Mouse (Mus musculus): ENCODE data around the gene Adcy1.
"Not testable (repeated sequence)": the region's sequence is repeated elsewhere in the genome, so short reads cannot be mapped to it uniquely, and the experiment has no call there.

The Adcy1 gene

DNA sequence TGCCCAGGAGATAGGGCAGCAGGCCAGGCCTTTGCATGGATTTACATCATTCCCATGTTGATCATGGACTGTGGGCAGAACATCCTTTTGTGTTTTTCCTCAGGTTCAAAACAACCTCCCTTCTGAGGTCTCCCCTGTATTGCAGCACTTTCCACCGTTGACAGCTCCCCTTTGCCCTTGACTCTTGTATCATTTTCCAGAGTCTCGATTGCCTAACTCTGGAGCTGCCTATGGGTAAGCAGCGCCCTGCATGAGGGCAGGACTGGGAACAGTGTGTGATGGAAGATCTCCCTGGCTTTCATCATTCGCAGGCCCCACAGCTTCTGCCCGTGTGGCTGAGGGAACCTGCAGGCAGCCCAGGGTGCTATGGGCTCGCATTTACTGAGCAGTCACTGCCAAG is 129.4 kb downstream of the Adcy1 start:
- no peak for DNase-seq

- DNase-seq = no peak
Measured at GRCm38 (mm10) chr11:7193134-7193533, 129.8 kb downstream of the Adcy1 start.

DNA sequence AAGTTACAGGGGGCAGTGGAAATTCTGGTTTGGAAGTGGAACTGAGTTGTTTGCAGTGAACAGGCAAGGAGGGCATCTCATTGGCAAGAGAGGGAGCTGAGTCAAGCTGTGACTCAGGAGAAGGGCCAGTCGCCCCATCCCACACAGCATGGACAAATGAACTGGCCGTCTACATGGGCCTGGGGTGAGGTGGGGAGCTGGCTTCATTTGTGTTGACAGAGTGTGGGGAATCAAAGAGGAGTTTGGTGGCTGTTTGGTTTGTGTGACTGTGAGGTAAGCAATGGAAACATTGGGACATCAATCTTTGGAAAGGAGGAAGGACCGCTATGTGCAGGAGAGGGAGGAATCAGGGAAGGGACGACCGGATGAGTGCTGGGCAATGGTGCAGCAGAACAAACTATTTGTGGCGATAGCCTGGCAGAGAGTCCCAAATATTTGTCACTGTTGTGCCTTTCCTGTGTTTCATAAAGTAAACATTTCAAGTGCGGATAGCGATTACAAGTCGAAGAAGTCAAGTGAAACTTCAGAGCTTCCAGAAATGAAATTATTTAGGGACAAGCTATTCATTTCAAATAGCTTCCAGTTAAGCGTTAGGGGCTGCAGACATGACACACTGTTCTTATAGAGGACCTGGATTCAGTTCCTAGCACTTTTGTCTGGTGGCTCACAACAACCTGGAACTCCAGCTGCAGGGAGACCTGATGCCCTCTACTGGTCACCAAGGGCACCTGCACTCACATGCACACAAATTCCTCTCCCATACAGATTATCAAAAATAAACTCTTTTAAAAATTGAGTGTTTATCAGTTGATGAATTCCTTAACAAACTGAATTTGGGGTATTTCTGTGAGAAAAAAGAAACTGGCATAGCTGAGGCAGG is 131.4 kb downstream of the Adcy1 start:
- no peak for DNase-seq

DNA sequence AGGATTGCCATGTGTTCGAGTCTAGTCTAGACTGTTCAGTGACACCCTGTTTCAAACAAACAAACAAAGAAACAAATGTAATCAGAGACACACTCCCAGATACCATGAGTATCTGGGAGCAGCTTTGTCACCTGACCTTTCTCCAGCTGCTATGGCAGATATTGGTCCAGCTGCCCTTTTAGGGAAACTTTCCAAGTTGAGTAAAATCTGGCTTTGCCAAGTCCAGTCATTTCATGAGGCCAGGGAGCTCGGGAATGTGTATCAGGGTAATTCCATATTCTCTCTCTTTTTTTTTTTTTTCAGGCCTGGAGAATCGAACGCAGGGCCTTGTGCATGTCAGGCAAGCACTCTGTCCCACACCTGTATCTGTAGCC is 132.0 kb downstream of the Adcy1 start:
- no peak for DNase-seq

DNA sequence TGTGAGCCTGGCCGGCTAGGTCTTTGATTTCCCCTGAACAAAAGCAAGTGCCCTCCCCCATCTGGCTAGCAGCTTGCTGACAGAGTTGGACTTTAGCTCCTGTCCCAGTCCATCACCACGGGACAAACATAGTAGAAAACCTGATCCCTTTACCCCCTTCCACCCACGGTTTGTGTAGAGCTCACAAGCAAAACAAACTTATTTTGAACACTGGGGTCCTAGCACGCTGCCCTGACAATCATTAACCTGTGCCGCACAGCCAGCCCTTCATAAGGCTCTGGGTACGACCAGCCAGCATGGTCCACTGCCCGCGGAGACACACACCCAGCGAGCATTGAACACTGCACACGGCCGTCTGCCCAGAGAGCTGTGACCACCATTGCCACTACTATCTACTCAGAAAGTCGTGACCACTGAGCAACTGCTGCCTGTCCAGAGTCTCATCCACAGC is 134.2 kb downstream of the Adcy1 start, which contains the start of gene Igfbp1:
TSS of gene Igfbp1 (plus strand) at position 292 of the 451 bp plus-strand sequence.
- no peak for DNase-seq

DNA sequence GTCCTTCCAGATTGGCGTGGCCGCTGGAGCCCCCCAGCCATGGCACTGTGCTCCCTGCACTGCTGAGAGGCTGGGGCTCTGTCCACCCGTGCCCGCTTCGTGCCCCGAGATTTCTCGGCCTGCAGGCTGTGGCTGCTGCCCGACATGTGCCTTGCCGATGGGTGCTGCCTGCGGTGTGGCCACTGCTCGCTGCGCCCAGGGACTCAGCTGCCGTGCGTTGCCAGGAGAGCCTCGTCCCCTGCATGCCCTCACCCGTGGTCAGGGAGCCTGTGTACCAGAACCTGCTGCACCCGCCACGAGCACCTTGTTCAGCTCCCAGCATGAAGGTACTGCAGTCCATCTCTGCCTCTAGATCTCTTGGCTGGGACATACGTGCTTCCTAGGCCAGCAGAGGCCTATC is 134.7 kb downstream of the Adcy1 start:
- DNase-seq = no peak

GRCm38 (mm10) chr11:7198481-7199256 is 135.4 kb downstream of the Adcy1 start:
- no peak for DNase-seq

- no peak for DNase-seq
Measured at GRCm38 (mm10) chr11:7199736-7200392, 136.6 kb downstream of the Adcy1 start.

- no peak for DNase-seq
Measured at GRCm38 (mm10) chr11:7200393-7200783, 137.1 kb downstream of the Adcy1 start.

- no peak for DNase-seq
Measured at GRCm38 (mm10) chr11:7202206-7202605, 138.9 kb downstream of the Adcy1 start.

DNA sequence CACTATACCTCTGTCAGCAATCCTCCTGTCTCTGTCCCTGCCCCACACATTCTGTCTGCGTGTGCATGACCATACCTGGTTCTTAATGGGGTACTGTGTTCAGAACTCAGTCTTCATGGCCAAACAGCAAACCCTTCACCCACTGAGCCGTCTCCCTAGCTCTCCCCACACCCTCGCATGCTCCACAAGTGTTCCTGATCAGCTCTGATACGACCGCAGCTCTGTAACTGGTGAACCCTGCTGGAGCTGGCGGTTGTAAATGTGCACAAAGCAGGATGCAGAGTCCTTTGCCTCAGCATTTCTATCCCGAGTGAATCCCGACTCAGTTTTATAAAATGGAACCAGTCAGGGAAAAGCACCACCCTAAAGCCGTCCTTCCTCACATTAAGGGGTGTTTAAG is 140.6 kb downstream of the Adcy1 start:
- DNase-seq = no peak

DNA sequence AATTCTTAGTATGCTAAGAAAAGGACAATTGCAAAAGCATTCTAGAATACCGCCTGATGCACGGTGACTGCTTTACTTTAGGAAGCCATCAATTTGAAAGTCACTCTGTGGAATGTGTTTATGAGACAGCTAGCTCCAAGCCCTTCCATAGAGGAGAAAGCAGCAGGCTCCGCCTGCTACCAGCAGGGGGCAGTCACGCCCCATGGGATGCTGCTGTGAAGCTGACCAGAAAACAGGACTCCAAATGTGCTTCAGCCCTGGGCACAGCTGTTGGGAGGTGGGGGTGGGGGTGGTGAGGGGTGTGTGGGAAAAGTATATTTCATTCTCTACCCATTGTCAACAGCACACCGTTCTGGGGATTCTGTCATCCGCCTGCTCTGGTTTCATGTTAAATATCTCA is 147.1 kb downstream of the Adcy1 start:
- no peak for DNase-seq

GRCm38 (mm10) chr11:7211211-7211610 is 147.9 kb downstream of the Adcy1 start:
- no peak for DNase-seq

DNA sequence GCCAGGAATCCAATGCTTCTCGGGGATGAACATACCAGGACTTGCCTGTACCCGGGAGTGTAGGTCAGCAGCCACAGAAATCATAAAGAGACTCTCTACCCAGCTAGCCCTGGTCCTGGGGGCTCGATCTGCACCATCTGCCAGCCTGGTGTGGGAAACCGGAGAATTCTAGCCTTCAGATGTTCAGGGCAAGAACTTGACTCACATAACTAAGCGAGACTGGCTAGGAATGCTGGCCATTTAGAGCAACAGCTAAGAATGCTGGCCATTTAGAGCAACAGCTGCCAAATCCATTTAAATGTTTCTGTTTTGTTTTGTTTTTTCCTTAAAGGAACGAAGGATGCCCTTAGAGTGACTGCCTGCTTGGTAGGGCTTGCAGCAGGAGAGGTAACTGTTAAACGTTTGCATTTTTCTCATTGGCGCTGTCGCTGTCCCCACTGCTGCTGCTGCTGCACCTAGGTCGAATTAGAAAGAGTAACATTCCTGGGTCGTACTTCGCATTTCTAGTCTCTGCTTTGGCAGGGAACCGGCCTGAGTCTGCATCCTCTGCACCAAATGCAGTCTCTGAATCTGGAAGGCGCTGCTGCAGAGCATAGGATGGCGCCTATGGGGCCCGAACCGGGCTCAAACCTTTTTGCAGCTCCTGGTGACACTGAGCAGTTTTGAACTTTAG is 149.0 kb downstream of the Adcy1 start:
- DNase-seq = no peak

DNA sequence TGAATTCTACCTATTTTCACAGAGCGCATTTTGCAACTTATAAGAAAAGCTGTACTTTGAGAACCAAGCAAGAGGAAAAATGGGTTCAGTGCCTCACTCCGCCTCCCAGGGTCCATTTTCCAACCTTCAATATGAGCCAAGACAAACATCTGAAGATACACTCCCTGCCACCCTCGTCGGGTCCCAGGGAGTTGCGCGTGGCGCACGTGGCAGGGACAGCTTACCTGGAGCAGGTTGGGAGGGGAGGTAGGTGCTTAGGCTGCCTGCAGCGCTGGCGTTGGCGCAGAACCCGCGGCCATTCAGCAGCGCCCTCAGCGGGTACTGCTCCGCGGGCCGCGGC is 149.8 kb downstream of the Adcy1 start:
- no peak for DNase-seq

DNA sequence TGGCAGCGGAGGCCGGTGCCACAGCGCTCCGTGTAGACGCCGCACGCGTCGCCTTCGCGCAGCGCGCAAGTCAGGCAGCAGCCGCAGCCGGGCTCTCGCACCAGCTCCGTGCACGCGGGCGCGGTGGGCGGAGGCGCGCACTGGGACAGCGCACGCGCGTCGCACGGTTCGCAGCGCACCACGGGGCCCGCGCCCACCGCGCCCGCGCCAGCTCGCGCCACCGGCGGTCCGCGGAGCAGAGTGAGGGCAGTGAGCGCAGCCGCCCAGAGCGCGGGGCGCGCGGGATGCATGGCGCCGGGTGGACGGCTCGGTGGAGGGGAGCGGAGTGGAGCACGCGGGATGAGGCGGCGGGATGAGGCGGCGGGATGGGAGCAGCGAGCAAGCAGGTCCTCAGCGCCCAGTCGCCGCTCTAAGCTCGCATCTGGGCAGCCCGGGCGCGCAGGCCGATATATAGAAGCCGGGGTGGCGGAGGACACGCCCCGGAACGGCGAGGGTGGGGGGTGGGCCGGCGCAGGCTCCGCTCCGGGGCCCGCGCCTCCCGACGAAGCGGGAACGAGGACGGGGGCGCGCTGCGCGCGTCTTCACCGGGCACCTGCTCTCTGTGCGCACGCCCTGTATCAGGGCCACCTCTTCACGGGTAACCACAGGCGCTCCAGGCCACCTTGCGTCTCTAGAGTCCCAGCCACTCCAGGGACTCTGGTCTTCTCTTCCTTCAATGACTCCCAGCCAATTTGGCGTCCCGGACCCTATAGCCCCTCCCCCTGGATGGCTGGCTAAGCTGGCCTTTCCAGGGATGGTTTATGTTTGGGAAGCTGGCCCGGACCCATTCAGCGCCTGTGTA is 150.4 kb downstream of the Adcy1 start, which contains the start of gene Igfbp3:
TSS of gene Igfbp3 (minus strand) at position 423 of the 841 bp plus-strand sequence.
- DNase-seq = no peak

GRCm38 (mm10) chr11:7214342-7214660 is 151.0 kb downstream of the Adcy1 start:
- DNase-seq = no peak

GRCm38 (mm10) chr11:7214761-7215160 is 151.5 kb downstream of the Adcy1 start:
- DNase-seq = no peak

- DNase-seq = no peak
Measured at GRCm38 (mm10) chr11:7215703-7216102, 152.4 kb downstream of the Adcy1 start.

- not testable (repeated sequence) for DNase-seq
Measured at GRCm38 (mm10) chr11:7221826-7222225, 158.5 kb downstream of the Adcy1 start.

- DNase-seq = no peak
Measured at GRCm38 (mm10) chr11:7226200-7226599, 162.9 kb downstream of the Adcy1 start.

All from thymus, adult 18-20 months (tissue).